Mouse (Mus musculus) liver, adult 2 months (tissue): ENCODE measurements around the gene Agbl3.

Experiments used
- CTCF ChIP-seq: fragments of 200-500 bp; IDR thresholded peaks from 2 replicates; pipeline ENCODE4 v1.5.1; 2011; ENCODE audit warnings: low read depth, low read length, control low read depth
- POLR2A ChIP-seq: fragments of 200-500 bp; IDR thresholded peaks from 2 replicates; pipeline ENCODE4 v1.6.1; 2011; ENCODE audit warnings: low read length, control low read depth; ENCODE audit not compliant: insufficient read depth; ENCODE audit errors: extremely low read depth

DNA sequence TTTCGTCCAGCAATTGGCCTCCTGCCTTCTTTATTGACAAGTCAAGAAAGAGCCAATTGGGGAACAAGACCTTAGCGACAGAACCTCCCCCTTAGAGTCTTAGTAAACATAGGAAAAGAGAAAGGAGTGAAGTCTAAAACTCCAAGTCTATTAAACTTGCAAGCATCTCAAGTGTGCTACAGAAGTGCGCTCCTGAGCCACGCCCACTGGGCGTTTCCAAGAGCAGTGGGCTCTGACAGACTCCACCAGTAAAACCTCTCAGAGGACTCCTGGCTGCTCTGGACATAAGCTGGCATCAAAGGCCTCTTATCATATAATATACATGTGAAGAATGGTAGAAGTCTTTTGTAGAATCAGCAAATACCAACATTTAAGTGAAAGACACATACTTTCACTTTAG, 123.2 kb downstream of the Agbl3 start:
- TF ChIP-seq POLR2A (no peak), CTCF (no peak)
